Mouse (Mus musculus) embryonic stem cell, embryonic (primary cell): ENCODE results near the gene Zfp174.

Experiments used
- CTCF ChIA-PET, 4 experiments: fragments of 300-600 bp in 2 of 4; fragments of 350-600 bp in 2 of 4; sonication (Branson Sonifier 250); formaldehyde crosslinking; loops; one replicate each; lab custom pipeline; 2022; ENCODE audit warnings: inconsistent platforms in 2 of 4; lab: Charles Lee
- POLR2A ChIA-PET, 4 experiments: fragments of 300-600 bp in 2 of 4; fragments of 350-600 bp in 2 of 4; sonication (Branson Sonifier 250); formaldehyde crosslinking; loops; one replicate each; lab custom pipeline; 2022; ENCODE audit warnings: antibody characterized with exemption in 4 of 4, inconsistent platforms in 1 of 4; lab: Charles Lee

The Zfp174 gene

DNA sequence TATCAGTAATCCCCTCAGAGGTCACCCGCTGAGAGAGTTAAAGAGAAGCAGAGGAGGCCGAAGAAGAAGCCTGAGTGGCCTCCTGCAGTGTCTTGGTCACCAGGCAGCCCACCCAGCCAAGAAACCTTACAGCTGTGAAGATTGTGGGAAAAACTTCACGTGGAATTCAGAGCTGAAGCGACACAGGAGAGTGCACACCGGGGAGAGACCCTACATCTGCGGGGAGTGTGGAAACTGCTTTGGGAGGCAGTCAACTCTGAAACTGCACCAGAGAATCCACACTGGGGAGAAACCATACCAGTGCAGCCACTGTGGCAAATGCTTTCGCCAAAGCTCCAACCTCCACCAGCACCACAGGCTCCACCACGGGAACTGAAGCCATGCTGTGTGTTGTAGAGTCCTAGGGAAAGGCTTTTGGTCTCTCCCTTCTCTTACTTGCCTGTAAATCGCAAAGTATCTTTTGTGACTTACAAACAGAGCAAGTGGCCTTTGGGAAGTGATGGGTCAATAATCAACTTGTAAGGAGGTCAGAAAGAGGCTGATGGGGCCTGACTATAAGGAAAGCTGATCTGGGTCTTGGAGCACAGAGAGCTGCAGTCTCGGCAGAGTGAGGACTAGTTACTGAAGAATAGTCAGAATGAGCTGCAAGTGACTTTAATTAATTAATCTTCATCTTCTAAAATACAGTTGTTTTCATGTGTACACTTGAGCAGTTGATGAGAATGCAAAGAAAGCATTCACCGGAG is 7.5 kb downstream of the Zfp174 start:
- POLR2A ChIA-PET, result interaction anchor here in 3 of 4 experiments (0.6 to 4.0 kb wide), 3 partner anchors 10 to 17 kb away, joined by 3 to 18 read pairs (median 17); partner anchors contain the start of gene Naa60 (in 2 of the 3)

GRCm38 (mm10) chr16:3855776-3856175 is 8.7 kb downstream of the Zfp174 start:
- POLR2A ChIA-PET, result no interaction called here

More for the DNA sequence above, 7.5 kb downstream of the Zfp174 start:
- CTCF ChIA-PET, result interaction anchor here in 1 of 4 experiments (1.3 kb wide), 1 partner anchor 18 kb away, joined by 3 read pairs; the partner anchor contains the start of gene Naa60

DNA sequence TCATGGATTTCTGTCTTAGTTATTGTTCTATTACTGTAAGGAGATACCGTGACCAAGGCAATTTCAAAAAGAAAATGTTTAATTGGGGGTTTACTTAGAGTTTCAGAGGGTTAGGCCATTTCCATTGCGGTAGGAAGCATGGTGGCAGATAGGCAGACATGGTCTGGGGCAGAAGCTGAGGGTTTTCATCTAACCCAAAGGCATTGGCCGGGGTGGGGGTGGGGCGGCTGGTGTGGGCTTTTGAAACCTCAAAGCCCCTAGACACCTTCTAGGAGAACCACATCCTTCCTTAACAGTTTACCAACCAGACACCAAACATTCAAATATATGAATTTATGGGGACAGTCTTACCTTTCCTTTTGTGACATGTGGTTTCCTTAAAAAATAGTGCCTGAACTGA is 12.2 kb downstream of the Zfp174 start:
- CTCF ChIA-PET, result interaction anchor here in 1 of 4 experiments (0.6 kb wide), 1 partner anchor 117 kb away, joined by 4 read pairs; no protein-coding TSS in a partner anchor
- POLR2A ChIA-PET, result no interaction called here

More at GRCm38 (mm10) chr16:3855776-3856175, 8.7 kb downstream of the Zfp174 start:
- CTCF ChIA-PET, result interaction anchor here in 1 of 4 experiments (1.3 kb wide), 1 partner anchor 17 kb away, joined by 3 read pairs; the partner anchor contains the start of gene Naa60

- POLR2A ChIA-PET, result interaction anchor here (0.6 to 4.7 kb wide), 51 partner anchors 9 to 1008 kb away, joined by 3 to 94 read pairs (median 6); partner anchors contain the start of genes Cluap1 (in 3 of the 4), Gm20695 (in 3 of the 4), Zfp174 (in 3 of the 4) and Zfp263 (in 3 of the 4)
- CTCF ChIA-PET, result interaction anchor here in 3 of 4 experiments (0.7 to 1.9 kb wide), 10 partner anchors 12 to 617 kb away, joined by 3 to 9 read pairs (median 4); partner anchors contain the start of genes 1700037C18Rik (in 2 of the 3), Cluap1 (in 2 of the 3), Gm20695 (in 2 of the 3) and Zfp597 (in 2 of the 3)
These were observed 24.7 kb downstream of the Zfp174 start for GRCm38 (mm10) chr16:3871815-3872214.

GRCm38 (mm10) chr16:3872216-3873047 is 25.4 kb downstream of the Zfp174 start, which contains the start of gene Naa60:
Gene Naa60, plus strand, starts transcription at chr16:3872375.
- ChIA-PET CTCF (interaction anchor here in 3 of 4 experiments (0.7 to 1.9 kb wide), 10 partner anchors 11 to 616 kb away, joined by 3 to 9 read pairs (median 4); partner anchors contain the start of genes 1700037C18Rik (in 2 of the 3), Cluap1 (in 2 of the 3), Gm20695 (in 2 of the 3) and Zfp597 (in 2 of the 3)), POLR2A (interaction anchor here (0.6 to 4.7 kb wide), 55 partner anchors 9 to 1008 kb away, joined by 3 to 94 read pairs (median 5); partner anchors contain the start of genes Cluap1 (in 3 of the 4), Gm20695 (in 3 of the 4), Zfp174 (in 3 of the 4) and Zfp263 (in 3 of the 4))

DNA sequence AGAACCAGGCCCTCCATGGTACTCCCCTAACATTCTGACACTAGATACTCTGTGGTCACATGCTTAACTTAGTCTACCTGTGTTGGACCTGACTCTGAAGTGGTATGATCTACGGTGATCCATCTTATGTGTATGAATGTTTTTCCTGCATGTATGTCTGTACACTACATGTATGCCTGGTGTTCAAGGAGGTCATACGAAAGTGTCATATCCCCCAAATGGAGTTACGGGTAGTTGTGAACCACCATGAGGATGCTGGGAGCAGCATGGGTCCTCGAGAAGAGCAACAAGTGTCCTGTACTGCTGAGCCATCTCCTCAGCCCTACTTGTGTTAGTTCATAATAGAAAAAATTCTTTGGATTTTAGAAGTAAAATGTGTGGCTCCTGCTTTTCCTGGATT is 29.3 kb downstream of the Zfp174 start:
- ChIA-PET POLR2A (no interaction called here), CTCF (no interaction called here)

- ChIA-PET POLR2A (interaction anchor here (0.5 to 2.9 kb wide), 52 partner anchors 9 to 675 kb away, joined by 3 to 94 read pairs (median 4); partner anchors contain the start of genes 1700037C18Rik (in 3 of the 4), Cluap1 (in 3 of the 4), Naa60 (in 3 of the 4) and Slx4 (in 2 of the 4)), CTCF (interaction anchor here (0.6 to 1.4 kb wide), 15 partner anchors 11 to 598 kb away, joined by 3 to 6 read pairs (median 3); partner anchors contain the start of genes Naa60 (in 3 of the 4), 1700037C18Rik (in 2 of the 4), Cluap1 (in 2 of the 4) and Slx4 (in 1 of the 4))
These were observed 37.4 kb downstream of the Zfp174 start, which contains the start of the genes Zfp597 and Gm20695 for GRCm38 (mm10) chr16:3884201-3885064. Gene Zfp597, minus strand, starts transcription at chr16:3884561. Gene Gm20695, plus strand, starts transcription at chr16:3884648.

- ChIA-PET POLR2A (interaction anchor here (0.6 to 2.9 kb wide), 19 partner anchors 8 to 146 kb away, joined by 3 to 94 read pairs (median 8); partner anchors contain the start of genes Naa60 (in 3 of the 4), 1700037C18Rik (in 2 of the 4), Cluap1 (in 2 of the 4) and Zfp174 (in 2 of the 4)), CTCF (interaction anchor here in 1 of 4 experiments (1.1 kb wide), 1 partner anchor 23 kb away, joined by 3 read pairs; the partner anchor contains the start of genes 1700037C18Rik and Cluap1)
These were observed 38.1 kb downstream of the Zfp174 start for GRCm38 (mm10) chr16:3885065-3885670.

- ChIA-PET POLR2A (interaction anchor here in 3 of 4 experiments (0.6 to 2.9 kb wide), 4 partner anchors 17 to 988 kb away, joined by 3 to 15 read pairs (median 6); partner anchors contain the start of genes 1700037C18Rik (in 1 of the 3), Cluap1 (in 1 of the 3), Naa60 (in 1 of the 3) and Ubald1 (in 1 of the 3)), CTCF (interaction anchor here in 1 of 4 experiments (1.0 kb wide), 1 partner anchor 45 kb away, joined by 3 read pairs; the partner anchor contains the start of gene Zfp174)
These were observed 44.7 kb downstream of the Zfp174 start for GRCm38 (mm10) chr16:3891621-3892295.

GRCm38 (mm10) chr16:3893739-3894138 is 46.7 kb downstream of the Zfp174 start:
- ChIA-PET POLR2A (interaction anchor here in 2 of 4 experiments (0.9 to 1.7 kb wide), 5 partner anchors 9 to 110 kb away, joined by 3 to 8 read pairs (median 4); partner anchors contain the start of genes Gm20695 (in 2 of the 2), Zfp597 (in 2 of the 2), Slx4 (in 1 of the 2) and Zfp174 (in 1 of the 2)), CTCF (no interaction called here)

- ChIA-PET POLR2A (interaction anchor here in 3 of 4 experiments (1.0 to 1.3 kb wide), 4 partner anchors 13 to 23 kb away, joined by 3 to 5 read pairs (median 4); partner anchors contain the start of genes 1700037C18Rik (in 2 of the 3), Cluap1 (in 2 of the 3) and Naa60 (in 2 of the 3)), CTCF (interaction anchor here in 1 of 4 experiments (1.2 kb wide), 1 partner anchor 11 kb away, joined by 3 read pairs; the partner anchor contains the start of genes Gm20695 and Zfp597)
These were observed 48.2 kb downstream of the Zfp174 start for GRCm38 (mm10) chr16:3895173-3895792.

DNA sequence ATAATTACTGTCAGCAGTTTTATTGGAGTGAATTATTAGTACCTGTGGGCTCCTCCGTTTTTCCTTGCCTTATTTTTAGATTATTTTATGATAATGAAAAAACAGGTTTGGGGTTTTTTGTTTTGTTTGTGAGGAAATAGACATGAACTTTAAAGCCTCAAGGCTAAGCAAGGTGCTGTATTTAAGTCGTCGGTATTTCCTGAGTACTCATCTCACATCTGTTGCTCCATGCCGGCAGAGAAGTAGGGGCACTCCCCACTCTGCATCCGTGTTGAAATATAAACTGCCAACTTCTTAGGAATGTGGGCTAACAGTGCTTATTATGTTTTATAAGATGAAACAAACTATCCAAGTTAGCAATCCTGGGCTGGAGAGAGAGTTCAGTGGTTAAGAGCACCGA is 49.0 kb downstream of the Zfp174 start:
- CTCF ChIA-PET, result interaction anchor here in 1 of 4 experiments (1.2 kb wide), 1 partner anchor 12 kb away, joined by 3 read pairs; the partner anchor contains the start of genes Gm20695 and Zfp597
- POLR2A ChIA-PET, result interaction anchor here in 2 of 4 experiments (1.1 to 1.2 kb wide), 2 partner anchors 12 to 24 kb away, joined by 3 to 5 read pairs; partner anchors contain the start of genes 1700037C18Rik (in 1 of the 2), Cluap1 (in 1 of the 2) and Naa60 (in 1 of the 2)

- POLR2A ChIA-PET, result interaction anchor here in 2 of 4 experiments (1.1 kb wide), 2 partner anchors 11 to 24 kb away, joined by 3 read pairs; partner anchors contain the start of gene Naa60 (in 1 of the 2)
- CTCF ChIA-PET, result no interaction called here
These were observed 49.5 kb downstream of the Zfp174 start for GRCm38 (mm10) chr16:3896553-3896952.

DNA sequence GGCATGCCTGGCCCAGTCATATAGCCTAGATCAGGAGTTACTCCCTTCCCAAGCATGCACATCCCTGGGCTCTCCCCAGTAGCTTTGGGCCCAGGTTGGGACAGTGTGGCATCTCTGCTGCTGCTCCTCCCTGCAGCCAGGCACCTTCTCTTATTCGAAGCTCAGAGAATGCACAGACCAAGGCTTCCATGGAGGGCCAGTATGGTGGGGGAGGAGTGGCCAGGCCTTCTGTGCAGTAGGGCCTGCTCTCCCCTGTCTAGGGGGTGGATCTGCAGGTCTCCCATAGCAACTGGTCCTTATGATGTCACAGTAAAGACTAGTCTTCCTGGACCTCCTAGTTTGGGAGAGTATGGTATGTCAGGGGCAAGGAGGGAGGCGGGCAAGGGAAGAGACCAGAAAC is 60.4 kb downstream of the Zfp174 start:
- CTCF ChIA-PET, result no interaction called here
- POLR2A ChIA-PET, result interaction anchor here in 3 of 4 experiments (0.5 to 2.8 kb wide), 4 partner anchors 22 to 317 kb away, joined by 3 to 19 read pairs (median 8); partner anchors contain the start of genes Gm20695 (in 1 of the 3), Naa60 (in 1 of the 3) and Zfp597 (in 1 of the 3)
